ENCODE assay signal across 8 mouse cellular contexts in the genomic region with DNA sequence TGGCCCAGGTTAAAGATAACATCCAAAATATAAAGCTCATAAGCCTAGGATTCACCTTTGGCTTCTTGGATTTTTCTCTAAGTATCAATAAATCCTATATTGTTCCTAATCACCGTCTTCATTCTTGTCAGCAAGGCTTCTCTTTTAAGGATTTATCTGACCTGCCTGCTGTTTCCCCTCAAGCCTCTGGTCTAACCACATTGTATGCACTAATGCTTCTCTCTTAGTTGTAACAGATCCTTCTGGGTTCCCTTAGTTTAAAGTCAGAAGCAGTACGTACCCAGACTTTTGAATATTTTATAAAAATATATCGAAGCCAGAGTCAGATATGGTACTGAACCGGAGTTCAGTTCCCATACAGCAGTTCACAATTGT. TPM values are rescaled to one million over a fixed set of nuclear protein-coding genes. Genes with fewer than 3 reads are reported as not detected.
DNase-seq lines count a peak whose midpoint lies in the region; ATAC-seq and TF ChIP-seq lines count a peak whose summit lies in the region.

No protein-coding gene starts in this region.

- intact Hi-C loops in heart, postnatal 25 days (cut with DNase I) = loop anchor here (10.0 kb wide), 1 partner anchor 124 kb away; a partner anchor contains a TSS

- no peak for TF ChIP-seq EP300 in stomach, postnatal 0 days (optimal IDR thresholded peaks at IDR 0.05)
- no peak for TF ChIP-seq EP300 in liver, embryonic 14.5 days (IDR thresholded peaks at IDR 0.05; ENCODE audit: low read depth)

- WGBS in stomach, embryonic 14.5 days = 81% methylated on average over 4 of the region's 4 CpGs
- WGBS in stomach, postnatal 0 days = 77% methylated on average over 4 of the region's 4 CpGs
- WGBS in liver, embryonic 14.5 days (ENCODE audit: insufficient replicate concordance) = 51% methylated on average over 4 of the region's 4 CpGs

- H3K36me3 ChIP-seq in erythroblast, embryonic 14.5 days (ENCODE audit: control insufficient read depth) = no peaks in the 10 kb centered on the region; the same call in none of the 2 replicates
- H3K36me3 ChIP-seq in stomach, embryonic 14.5 days (ENCODE audit: control insufficient read depth, insufficient read depth, low read length) = no peaks in the 10 kb centered on the region
- no peaks in the 10 kb centered on the region for H3K36me3 ChIP-seq in stomach, postnatal 0 days (ENCODE audit: control insufficient read depth, insufficient read depth, low read length)
- no peaks in the 10 kb centered on the region for H3K36me3 ChIP-seq in liver, embryonic 14.5 days (replicated peaks; ENCODE audit: control insufficient read depth, insufficient read depth, low read depth)

- H3K4me1 ChIP-seq in erythroblast, embryonic 14.5 days (ENCODE audit: control insufficient read depth) = 0 out of 2 replicates have a peak, but pooled peaks cover 1% of the 10 kb centered on the region
- H3K4me1 ChIP-seq in stomach, embryonic 14.5 days (ENCODE audit: control insufficient read depth, insufficient read depth, low read length) = no peaks in the 10 kb centered on the region
- no peaks in the 10 kb centered on the region for H3K4me1 ChIP-seq in stomach, postnatal 0 days (replicated peaks; ENCODE audit: control insufficient read depth, insufficient read depth)
- H3K4me1 ChIP-seq in liver, embryonic 14.5 days (replicated peaks; ENCODE audit: control insufficient read depth in 2 of 2, insufficient read depth in 2 of 2, low read length in 1 of 2) = no peaks in the 10 kb centered on the region

- no peak for DNase-seq in stomach, postnatal 0 days (ENCODE audit: low spot score)
- DNase-seq in liver, embryonic 14.5 days (ENCODE audit: low read depth in 3 of 3, low spot score in 3 of 3) = no peak
- DNase-seq in adrenal gland, postnatal 36 days = no peak
- DNase-seq in heart, postnatal 25 days (ENCODE audit: low spot score) = no peak

- H3K27me3 ChIP-seq in erythroblast, embryonic 14.5 days (ENCODE audit: control insufficient read depth) = no peaks in the 10 kb centered on the region
- H3K27me3 ChIP-seq in stomach, embryonic 14.5 days (ENCODE audit: control insufficient read depth, insufficient read depth, low read length) = no peaks in the 10 kb centered on the region
- H3K27me3 ChIP-seq in stomach, postnatal 0 days (ENCODE audit: control insufficient read depth, insufficient read depth, low read length) = no peaks in the 10 kb centered on the region
- no peaks in the 10 kb centered on the region for H3K27me3 ChIP-seq in liver, embryonic 14.5 days (ENCODE audit: control insufficient read depth, insufficient read depth, low read length)

- H3K9me3 ChIP-seq in erythroblast, embryonic 14.5 days (ENCODE audit: control insufficient read depth, low read length) = no peaks in the 10 kb centered on the region
- H3K9me3 ChIP-seq in stomach, embryonic 14.5 days (ENCODE audit: control insufficient read depth, low read depth, low read length) = no peaks in the 10 kb centered on the region
- no peaks in the 10 kb centered on the region for H3K9me3 ChIP-seq in stomach, postnatal 0 days (ENCODE audit: control insufficient read depth, low read length)
- no peaks in the 10 kb centered on the region for H3K9me3 ChIP-seq in liver, embryonic 14.5 days (ENCODE audit: control insufficient read depth, low read length)

- H3K4me2 ChIP-seq in stomach, embryonic 14.5 days (replicated peaks; ENCODE audit: low read depth, low read length) = no peak overlapping the region
- H3K4me2 ChIP-seq in stomach, postnatal 0 days (replicated peaks; ENCODE audit: low read depth) = no peak overlapping the region
- peak overlapping the region; percentile 65 for H3K4me2 ChIP-seq in liver, embryonic 14.5 days (ENCODE audit: low read depth)

- H3K4me3 ChIP-seq in erythroblast, embryonic 14.5 days (replicated peaks) = peak overlapping the region; percentile 70
- H3K4me3 ChIP-seq in stomach, embryonic 14.5 days (ENCODE audit: low read depth, low read length) = peak overlapping the region; percentile 53; the same call in 1 of the 2 replicates
- no peak overlapping the region; the same call in 1 of the 2 replicates for H3K4me3 ChIP-seq in stomach, postnatal 0 days (ENCODE audit: low read depth, low read length)
- peak overlapping the region; percentile 62 to 67; a peak in 3 of 4 replicates for H3K4me3 ChIP-seq in liver, embryonic 14.5 days (ENCODE audit: insufficient read depth in 1 of 2, low read depth in 2 of 2, low read length in 2 of 2)

- no peak for ATAC-seq in erythroblast, adult 5-6 weeks (replicated peaks; ENCODE audit: low FRiP score, poor library complexity, severe bottlenecking)
- 0 out of 2 replicates have a peak, but pooled peaks have one; percentile 10 for ATAC-seq in stomach, embryonic 14.5 days (ENCODE audit: insufficient number of reproducible peaks, insufficient read depth, low FRiP score, low read depth)
- no peak for ATAC-seq in stomach, postnatal 0 days (ENCODE audit: low FRiP score, low TSS enrichment)
- no peak for ATAC-seq in liver, embryonic 14.5 days (ENCODE audit: insufficient read depth)
- ATAC-seq in monocyte, adult 5-6 weeks (replicated peaks; ENCODE audit: insufficient number of reproducible peaks, low FRiP score, low TSS enrichment, poor library complexity, severe bottlenecking) = no peak

- no peak overlapping the region for H3K27ac ChIP-seq in stomach, embryonic 14.5 days (ENCODE audit: low read length)
- H3K27ac ChIP-seq in stomach, postnatal 0 days (replicated peaks) = no peak overlapping the region
- no peak overlapping the region for H3K27ac ChIP-seq in liver, embryonic 14.5 days

- H3K9ac ChIP-seq in stomach, embryonic 14.5 days (replicated peaks; ENCODE audit: low read depth, low read length) = no peak overlapping the region
- no peak overlapping the region for H3K9ac ChIP-seq in stomach, postnatal 0 days (ENCODE audit: low read length)
- no peak overlapping the region for H3K9ac ChIP-seq in liver, embryonic 14.5 days (replicated peaks)

- no peak for TF ChIP-seq CTCF in stomach, postnatal 0 days (IDR thresholded peaks at IDR 0.05; ENCODE audit: low read depth)
- TF ChIP-seq CTCF in liver, embryonic 14.5 days (IDR thresholded peaks at IDR 0.05; ENCODE audit: low read depth) = no peak

RNA-seq across cellular contexts. Expression of a gene that starts 0.3 kb away (rescaled TPM):
- polyA plus RNA-seq in erythroblast, embryonic 14.5 days (2012) = 0.08 TPM in 1 of 2 replicates, not detected in the other
- total RNA-seq in erythroblast, adult 5-6 weeks (2015; ENCODE audit: low replicate concordance) = 5.6 and 16.9 TPM in 2 replicates
- 10.7 and 14.5 TPM in 2 replicates for total RNA-seq in erythroblast, adult 5-6 weeks (2017; ENCODE audit: low replicate concordance)
- 7.8 and 8.6 TPM in 2 replicates for polyA plus RNA-seq in stomach, embryonic 14.5 days (2014; fragmentation: Nextera tagmentation; extraction: Ambion mirVana)
- 1.1 TPM in 2 replicates for polyA plus RNA-seq in stomach, postnatal 0 days (2015; fragmentation: Nextera tagmentation; extraction: Ambion mirVana)
- polyA plus RNA-seq in liver, embryonic 14.5 days (2012; rRNA removed) = 0.67 and 1.2 TPM in 2 replicates
- polyA plus RNA-seq in liver, embryonic 14.5 days (2014; fragmentation: Nextera tagmentation; extraction: Ambion mirVana) = 1.2 and 1.7 TPM in 2 replicates
- total RNA-seq in adrenal gland, postnatal 36 days (2021) = 1 to 10 TPM; 7.1 to 9.2 TPM
- 16.1 to 31.8 TPM (median 25.9 TPM) in 3 replicates for total RNA-seq in monocyte, adult 5-6 weeks (2017)
- 1 to 10 TPM; 7.6 to 7.8 TPM for total RNA-seq in heart, postnatal 25 days (2021)
